Mouse (Mus musculus) ES-Bruce4 (cell line): Measurements from ENCODE around the gene Hnrnpa3.

Experiments
- CTCF ChIP-seq: IDR thresholded peaks from one replicate; pipeline ENCODE4 v1.8.1; 2011; ENCODE audit warnings: low read depth, low read length
- POLR2A ChIP-seq: IDR thresholded peaks from one replicate; pipeline ENCODE4 v1.8.1; 2011; ENCODE audit warnings: low read length; ENCODE audit not compliant: insufficient read depth

GRCm38 (mm10) chr2:75654679-75655078 is 4.4 kb upstream of the Hnrnpa3 start:
- no peak for TF ChIP-seq CTCF
- no peak for TF ChIP-seq POLR2A
